Mouse (Mus musculus) lung, postnatal 0 days (tissue): ENCODE measurements at regions not wholly inside any gene's neighbourhood (a gene's known extent, or its start where the extent isn't known, plus 50 kb on each side); places are given as distances from the start of the nearest gene placed in this dataset.
"Not testable (repeated sequence)": the region's sequence is repeated elsewhere in the genome, so short reads cannot be mapped to it uniquely, and the experiment has no call there.

Experiments used
- ATAC-seq: fragments of 200-750 bp; cut with Nextera tagmentation; 2 replicates; pipeline ENCODE4 v1.8.0; 2017; ENCODE audit warnings: moderate library complexity
- DNase-seq: peaks from one replicate; pipeline ENCODE4 v3.0.0-alpha.2; 2016; ENCODE audit warnings: low spot score
- H3K27ac ChIP-seq: fragments of 300-500 bp; sonication (generic); 2 replicates; pipeline ENCODE4 v1.5.1; 2014; ENCODE audit warnings: antibody characterized with exemption, mild to moderate bottlenecking, low read length, mixed read lengths
- H3K27me3 ChIP-seq: fragments of 300-500 bp; sonication (generic); replicated peaks from 2 replicates; pipeline ENCODE4 v1.6.1; 2014; ENCODE audit warnings: low read length, mixed read lengths; ENCODE audit not compliant: insufficient read depth
- H3K36me3 ChIP-seq: fragments of 300-500 bp; sonication (generic); 2 replicates; pipeline ENCODE4 v1.6.1; 2014; ENCODE audit warnings: low read length, mixed read lengths; ENCODE audit not compliant: insufficient read depth
- H3K4me1 ChIP-seq: fragments of 300-500 bp; sonication (generic); 2 replicates; pipeline ENCODE4 v1.6.1; 2014; ENCODE audit warnings: antibody characterized with exemption, low read depth, low read length, mixed read lengths; ENCODE audit not compliant: insufficient read depth
- H3K4me2 ChIP-seq: fragments of 300-500 bp; sonication (generic); replicated peaks from 2 replicates; pipeline ENCODE4 v1.6.1; 2014; ENCODE audit warnings: low read depth, mild to moderate bottlenecking, low read length, moderate library complexity, mixed read lengths
- H3K4me3 ChIP-seq: fragments of 300-500 bp; sonication (generic); 2 replicates; pipeline ENCODE4 v1.5.1; 2014; ENCODE audit warnings: low read depth, low read length
- H3K9ac ChIP-seq: fragments of 300-500 bp; sonication (generic); replicated peaks from 2 replicates; pipeline ENCODE4 v1.6.1; 2014; ENCODE audit warnings: low read depth, mild to moderate bottlenecking
- H3K9me3 ChIP-seq: fragments of 300-500 bp; sonication (generic); 2 replicates; pipeline ENCODE4 v1.6.1; 2016; ENCODE audit warnings: low read length, mixed read lengths
- CTCF ChIP-seq: IDR thresholded peaks from 2 replicates; pipeline ENCODE4 v1.5.1; 2016; ENCODE audit warnings: antibody characterized with exemption, mild to moderate bottlenecking
- EP300 ChIP-seq: IDR thresholded peaks from 2 replicates; pipeline ENCODE4 v1.6.1; 2016; ENCODE audit warnings: antibody characterized with exemption, mild to moderate bottlenecking, control low read depth
- WGBS: fragments of 180-500 bp; shearing (Covaris S2); extraction: QIAGEN DNeasy Blood & Tissue Kit; methylation state at CpG from one replicate; pipeline ENCODE4 v1.1.7; 2014; 5-methylcytosine and 5-hydroxymethylcytosine counted together

DNA sequence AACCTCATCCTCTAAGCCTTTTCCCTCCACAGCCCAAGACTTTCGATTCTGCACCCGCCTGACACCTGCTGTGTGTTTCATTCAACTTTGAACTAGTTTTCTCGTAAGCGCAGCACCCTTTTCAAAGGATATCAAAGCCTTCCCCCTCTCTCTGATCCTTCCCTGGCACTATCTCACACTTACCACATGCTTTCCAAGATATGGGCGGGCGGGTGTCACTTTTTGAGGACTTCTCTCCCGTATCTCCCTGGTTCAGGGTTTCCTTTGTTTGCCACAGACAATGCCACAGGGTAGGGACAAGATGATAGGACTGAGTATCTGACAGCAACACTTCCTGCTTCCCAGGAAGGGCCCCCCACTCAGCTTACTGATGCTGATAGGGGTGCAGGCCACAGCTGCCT lies 76.8 kb upstream of the Mdm1 start:
- no peak overlapping the region for H3K4me3 ChIP-seq
- no peaks in the 10 kb centered on the region for H3K4me1 ChIP-seq
- H3K9me3 ChIP-seq = no peaks in the 10 kb centered on the region
- DNase-seq (peak; percentile 61), ATAC-seq (peak; percentile 91)
- WGBS = 43% methylated on average over 7 of the region's 7 CpGs
- no peak overlapping the region for H3K27ac ChIP-seq
- no peak overlapping the region for H3K9ac ChIP-seq
- H3K27me3 ChIP-seq = no peaks in the 10 kb centered on the region
- H3K36me3 ChIP-seq = no peaks in the 10 kb centered on the region
- peak; percentile 93 for TF ChIP-seq EP300
- no peak for TF ChIP-seq CTCF
- no peak overlapping the region for H3K4me2 ChIP-seq

GRCm38 (mm10) chr10:118076341-118076740 lies 65.3 kb upstream of the Mdm1 start:
- not testable (repeated sequence) for ATAC-seq, H3K9me3 ChIP-seq
- WGBS = 94% methylated on average over 9 of the region's 11 CpGs

GRCm38 (mm10) chr10:118081636-118082166 lies 59.9 kb upstream of the Mdm1 start:
- TF ChIP-seq EP300 (no peak), CTCF (no peak)
- H3K4me2 ChIP-seq = no peak overlapping the region
- ATAC-seq (no peak), DNase-seq (no peak)
- H3K27ac ChIP-seq = no peak overlapping the region
- H3K9ac ChIP-seq = no peak overlapping the region
- no peaks in the 10 kb centered on the region for H3K4me1 ChIP-seq
- H3K27me3 ChIP-seq = no peaks in the 10 kb centered on the region
- no peak overlapping the region for H3K4me3 ChIP-seq
- WGBS = 81% methylated on average over 5 of the region's 5 CpGs
- no peaks in the 10 kb centered on the region for H3K9me3 ChIP-seq
- no peaks in the 10 kb centered on the region for H3K36me3 ChIP-seq

More at GRCm38 (mm10) chr10:118076341-118076740, 65.3 kb upstream of the Mdm1 start:
- not testable (repeated sequence) for DNase-seq, H3K4me2 ChIP-seq, H3K27me3 ChIP-seq, H3K4me3 ChIP-seq, H3K27ac ChIP-seq, H3K9ac ChIP-seq, H3K4me1 ChIP-seq, H3K36me3 ChIP-seq

DNA sequence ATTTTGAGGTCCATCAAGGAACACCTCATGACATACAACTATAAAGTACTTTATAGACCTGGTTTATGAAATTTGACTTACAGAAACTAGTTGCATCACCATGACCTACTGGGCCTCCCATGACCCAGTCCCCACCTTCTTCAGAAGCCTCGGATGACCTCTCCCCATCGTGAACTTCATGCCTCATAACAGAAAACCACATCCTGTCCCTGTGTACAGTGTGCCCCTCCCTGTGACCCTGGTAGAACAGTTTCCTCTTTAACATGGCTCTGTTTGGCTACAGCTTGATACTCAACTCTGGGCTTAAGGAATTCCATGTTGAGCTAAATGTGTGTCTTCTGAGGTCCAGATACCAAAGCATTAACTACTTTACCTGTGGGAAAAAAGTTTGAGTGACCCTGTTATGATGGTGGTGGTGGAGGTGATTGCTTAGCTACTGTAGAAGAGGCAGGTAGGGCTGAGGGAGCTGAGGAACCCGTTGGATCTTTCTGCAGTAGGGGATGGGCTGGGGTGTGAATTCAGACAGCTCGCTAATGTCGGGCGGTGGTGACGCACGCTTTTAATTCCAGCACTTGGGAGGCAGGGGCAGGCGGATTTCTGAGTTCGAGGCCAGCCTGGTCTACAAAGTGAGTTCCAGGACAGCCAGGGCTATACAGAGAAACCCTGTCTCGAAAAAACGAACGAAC lies 58.4 kb upstream of the Mdm1 start:
- DNase-seq = peak; percentile 63
- no peaks in the 10 kb centered on the region for H3K36me3 ChIP-seq
- 0 out of 2 replicates have a peak, but pooled peaks cover 6% of the 10 kb centered on the region for H3K4me1 ChIP-seq
- H3K4me3 ChIP-seq = no peak overlapping the region
- no peaks in the 10 kb centered on the region for H3K27me3 ChIP-seq
- TF ChIP-seq EP300 (no peak), CTCF (no peak)
- no peak overlapping the region for H3K4me2 ChIP-seq
- peak; percentile 47; the same call in 1 of the 2 replicates for ATAC-seq
- 83% methylated on average over 12 of the region's 13 CpGs for WGBS
- no peaks in the 10 kb centered on the region for H3K9me3 ChIP-seq
- H3K9ac ChIP-seq = no peak overlapping the region
- H3K27ac ChIP-seq = no peak overlapping the region

DNA sequence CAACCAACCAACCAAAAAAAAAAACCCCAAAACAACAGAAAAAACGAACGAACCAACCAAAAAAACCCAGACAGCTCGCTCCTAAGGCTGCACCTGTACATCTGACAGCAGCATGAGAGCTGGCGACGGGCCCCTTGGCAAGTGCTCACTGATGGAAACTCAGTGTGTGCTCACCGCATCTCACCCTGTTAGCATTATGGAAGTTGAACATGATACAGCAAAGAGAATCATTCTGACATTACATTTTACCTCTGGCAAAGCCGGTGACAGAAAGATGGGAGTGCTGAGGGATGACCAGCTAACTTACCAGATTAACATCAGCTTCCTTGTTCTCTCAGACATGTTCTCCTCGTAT lies 57.9 kb upstream of the Mdm1 start:
- no peak for TF ChIP-seq EP300
- Histone ChIP-seq H3K27me3 (no peaks in the 10 kb centered on the region), H3K4me3 (no peak overlapping the region), H3K9me3 (no peaks in the 10 kb centered on the region), H3K27ac (no peak overlapping the region), H3K36me3 (no peaks in the 10 kb centered on the region), H3K4me2 (no peak overlapping the region), H3K4me1 (0 out of 2 replicates have a peak, but pooled peaks cover 6% of the 10 kb centered on the region), H3K9ac (no peak overlapping the region)
- 86% methylated on average over 8 of the region's 8 CpGs for WGBS
- ATAC-seq (no peak), DNase-seq (no peak)

DNA sequence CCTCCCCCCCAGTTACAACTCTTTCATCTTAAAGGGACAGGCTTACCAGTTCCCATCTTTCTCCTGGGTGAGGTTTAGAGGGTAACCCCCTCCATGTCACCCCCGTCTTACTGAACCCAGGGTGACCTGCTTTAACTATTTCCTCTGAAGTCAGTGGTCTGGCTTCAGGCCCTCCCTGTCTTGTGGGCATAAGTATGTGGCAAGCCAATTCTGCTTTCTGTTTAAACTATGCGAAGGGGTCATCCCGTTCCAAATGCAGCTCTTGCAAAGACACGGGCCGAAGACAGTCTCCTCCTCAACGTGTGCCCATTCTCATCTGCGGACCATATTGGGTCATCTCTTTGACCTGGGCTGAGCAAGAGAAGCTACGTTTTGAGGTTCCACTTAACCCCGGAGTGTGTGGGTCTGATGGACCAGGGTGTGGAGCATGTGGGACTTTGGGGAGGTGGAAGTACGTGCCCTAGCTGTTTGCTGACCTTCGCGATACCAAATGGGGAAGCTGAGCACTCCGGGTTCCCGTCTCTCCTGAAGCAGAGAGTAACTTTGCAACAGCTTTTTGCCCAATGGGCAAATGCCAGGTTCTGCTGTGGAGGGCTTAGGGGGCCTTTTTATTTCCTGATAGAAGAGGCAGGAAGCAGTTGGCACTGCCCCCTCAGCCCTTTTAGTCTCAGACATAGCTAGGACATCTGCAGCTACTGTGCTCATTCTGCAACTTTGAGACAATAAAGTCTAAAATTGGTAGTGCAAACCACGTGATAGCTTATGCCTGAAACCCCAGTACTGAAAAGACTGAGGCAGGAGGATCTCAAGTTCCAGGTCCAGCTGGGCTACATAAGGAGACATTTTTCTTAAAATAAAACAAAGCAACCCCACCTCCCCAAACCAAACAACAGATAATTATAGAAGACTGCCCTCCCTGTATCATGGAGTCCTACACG lies 56.3 kb upstream of the Mdm1 start:
- Histone ChIP-seq H3K27ac (no peak overlapping the region), H3K4me3 (no peak overlapping the region), H3K9ac (no peak overlapping the region), H3K27me3 (no peaks in the 10 kb centered on the region), H3K4me1 (0 out of 2 replicates have a peak, but pooled peaks cover 6% of the 10 kb centered on the region), H3K9me3 (no peaks in the 10 kb centered on the region), H3K36me3 (no peaks in the 10 kb centered on the region), H3K4me2 (no peak overlapping the region)
- DNase-seq (peak; percentile 21), ATAC-seq (0 out of 2 replicates have a peak, but pooled peaks have one; percentile 19)
- 85% methylated on average over 16 of the region's 16 CpGs for whole genome bisulfite sequencing
- TF ChIP-seq CTCF = no peak
- TF ChIP-seq EP300 = no peak
